Mouse (Mus musculus) 416B (cell line): ENCODE data around the gene Nutf2-ps1.

Experiments
- DNase-seq: peaks from one replicate; pipeline ENCODE4 v3.0.0; 2011; ENCODE audit warnings: low read depth

Nutf2-ps1 gene

GRCm38 (mm10) chr19:53568553-53568952 is 20.3 kb downstream of the Nutf2-ps1 start:
- DNase-seq: peak; percentile 38

- peak; percentile 48 for DNase-seq
Measured at GRCm38 (mm10) chr19:53567864-53568263, 21.0 kb downstream of the Nutf2-ps1 start.

GRCm38 (mm10) chr19:53565565-53566277 is 23.1 kb downstream of the Nutf2-ps1 start:
- peak; percentile 94 for DNase-seq

GRCm38 (mm10) chr19:53564174-53564573 is 24.7 kb downstream of the Nutf2-ps1 start:
- DNase-seq: peak; percentile 54

- no peak for DNase-seq
Measured at GRCm38 (mm10) chr19:53560436-53560835, 28.4 kb downstream of the Nutf2-ps1 start.

GRCm38 (mm10) chr19:53557267-53557936 is 31.5 kb downstream of the Nutf2-ps1 start:
- no peak for DNase-seq

- no peak for DNase-seq
Measured at GRCm38 (mm10) chr19:53556841-53557240, 32.0 kb downstream of the Nutf2-ps1 start.

GRCm38 (mm10) chr19:53554981-53555616 is 33.8 kb downstream of the Nutf2-ps1 start:
- DNase-seq: peak; percentile 75

GRCm38 (mm10) chr19:53554402-53554801 is 34.5 kb downstream of the Nutf2-ps1 start:
- no peak for DNase-seq

- DNase-seq: peak; percentile 61
Measured at GRCm38 (mm10) chr19:53552795-53553194, 36.1 kb downstream of the Nutf2-ps1 start.

GRCm38 (mm10) chr19:53552216-53552786 is 36.6 kb downstream of the Nutf2-ps1 start:
- no peak for DNase-seq

- no peak for DNase-seq
Measured at GRCm38 (mm10) chr19:53550972-53551371, 37.9 kb downstream of the Nutf2-ps1 start.

GRCm38 (mm10) chr19:53547597-53547996 is 41.3 kb downstream of the Nutf2-ps1 start:
- peak; percentile 66 for DNase-seq

GRCm38 (mm10) chr19:53544923-53545561 is 43.8 kb downstream of the Nutf2-ps1 start:
- DNase-seq: peak; percentile 53

- no peak for DNase-seq
Measured at GRCm38 (mm10) chr19:53543602-53544001, 45.3 kb downstream of the Nutf2-ps1 start.

GRCm38 (mm10) chr19:53539296-53539695 is 49.6 kb downstream of the Nutf2-ps1 start:
- peak; percentile 45 for DNase-seq

GRCm38 (mm10) chr19:53538796-53539195 is 50.1 kb downstream of the Nutf2-ps1 start:
- DNase-seq: peak; percentile 76
